Mouse (Mus musculus) c-Kit-positive CD71-positive TER-119-negative erythroid progenitor cells, embryonic 14.5 days (primary cell): ENCODE data around the gene Cd209c.

ENCODE experiments used
- DNase-seq: peaks from one replicate; pipeline ENCODE4 v3.0.0-alpha.2; 2013; ENCODE audit warnings: low read depth

Cd209c gene

GRCm38 (mm10) chr8:3954646-3955045 is at the start of gene Cd209c:
Gene Cd209c, minus strand, starts transcription at chr8:3954746.
- no peak for DNase-seq

GRCm38 (mm10) chr8:3994219-3994618 is 39.7 kb upstream of the Cd209c start:
- DNase-seq: no peak

- no peak for DNase-seq
Observed at GRCm38 (mm10) chr8:3956037-3956436, 1.5 kb upstream of the Cd209c start.

- no peak for DNase-seq
Observed at GRCm38 (mm10) chr8:3940023-3940422, 14.5 kb downstream of the Cd209c start.

- DNase-seq: no peak
Observed at GRCm38 (mm10) chr8:3926744-3927143, 27.8 kb downstream of the Cd209c start, which contains the start of gene Cd209b. Gene Cd209b, minus strand, starts transcription at chr8:3926844.
